In the genomic region with DNA sequence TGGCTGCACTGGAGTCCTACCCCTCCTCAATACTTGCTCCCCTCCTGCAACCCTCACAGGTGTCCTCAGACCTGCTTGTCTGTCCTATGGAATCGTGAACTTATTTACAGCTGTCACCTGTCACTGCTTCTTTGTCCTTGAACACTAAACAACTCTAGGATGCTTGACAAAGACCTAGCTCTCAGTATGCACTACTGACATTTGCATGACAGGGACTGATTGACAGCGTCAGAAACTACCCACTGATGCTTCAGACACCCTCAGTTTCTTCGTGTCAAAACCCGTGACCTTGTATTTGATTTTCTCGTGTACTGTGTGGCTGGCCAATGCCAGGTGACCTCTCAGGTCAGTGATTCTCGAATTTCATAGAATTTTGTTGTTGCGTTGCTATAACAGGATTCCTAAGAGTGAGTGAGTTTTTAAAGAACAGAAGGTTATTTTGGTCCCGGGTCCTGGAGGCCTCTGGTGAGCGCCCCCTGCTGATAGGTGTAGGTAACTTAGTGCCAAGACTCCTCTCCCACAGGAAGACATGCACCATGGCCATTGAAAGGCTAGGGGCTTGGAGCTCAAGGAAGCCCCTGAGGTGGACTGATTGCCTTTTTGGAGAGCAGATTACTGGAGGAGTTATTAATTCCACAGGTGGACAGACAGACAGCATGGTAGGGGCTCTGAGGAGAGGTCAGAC, we compare ENCODE assay signal across 9 mouse cellular contexts. TPM values are rescaled to one million over a fixed set of nuclear protein-coding genes. Genes with fewer than 3 reads are reported as not detected.
DNase-seq lines count a peak whose midpoint lies in the region; ATAC-seq and TF ChIP-seq lines count a peak whose summit lies in the region.
"Had no signal": no experiment of that assay in that cellular context is flagged by ENCODE, and none has a peak within 500 bp of the region (broad histone marks: within the 10 kb centered on the region; RNA-seq: fewer than 3 reads in every experiment).

No protein-coding gene starts in this region.

- no peak for TF ChIP-seq POLR2A in liver, adult 2 months (IDR thresholded peaks at IDR 0.05; ENCODE audit: extremely low read depth, insufficient read depth, low read length)
- TF ChIP-seq POLR2A in bone marrow, adult 2 months (IDR thresholded peaks at IDR 0.05; ENCODE audit: borderline replicate concordance, control insufficient read depth, low read depth, low read length): no peak

- H3K79me2 ChIP-seq in liver, adult 2 months (ENCODE audit: control insufficient read depth, insufficient read depth, low read length): no peaks in the 10 kb centered on the region

- H3K4me2 ChIP-seq in forebrain, postnatal 0 days (ENCODE audit: low read depth): no peak overlapping the region
- no peak overlapping the region for H3K4me2 ChIP-seq in forebrain, embryonic 15.5 days (replicated peaks)
- H3K4me2 ChIP-seq in liver, embryonic 12.5 days: no peak overlapping the region

- 81% methylated on average over 9 of the region's 9 CpGs for WGBS in forebrain, postnatal 0 days
- 81% methylated on average over 9 of the region's 9 CpGs for WGBS in forebrain, embryonic 15.5 days
- 24% methylated on average over 9 of the region's 9 CpGs for WGBS in liver, adult 2 months
- WGBS in liver, embryonic 12.5 days (ENCODE audit: insufficient replicate concordance): 59% methylated on average over 9 of the region's 9 CpGs
- 69% methylated on average over 9 of the region's 9 CpGs for WGBS in bone marrow, adult 2 months

- no peak overlapping the region for H3K9ac ChIP-seq in forebrain, postnatal 0 days
- no peak overlapping the region for H3K9ac ChIP-seq in forebrain, embryonic 15.5 days (replicated peaks)
- H3K9ac ChIP-seq in liver, adult 2 months (ENCODE audit: low read depth, low read length): no peak overlapping the region; the same call in 1 of the 2 replicates
- no peak overlapping the region for H3K9ac ChIP-seq in liver, embryonic 12.5 days

- no peaks in the 10 kb centered on the region for H3K36me3 ChIP-seq in forebrain, postnatal 0 days (ENCODE audit: insufficient read depth)
- no peaks in the 10 kb centered on the region for H3K36me3 ChIP-seq in forebrain, embryonic 15.5 days
- H3K36me3 ChIP-seq in liver, adult 2 months (ENCODE audit: control insufficient read depth, insufficient read depth, low read length): no peaks in the 10 kb centered on the region
- no peaks in the 10 kb centered on the region for H3K36me3 ChIP-seq in liver, embryonic 12.5 days

- ATAC-seq in forebrain, postnatal 0 days: no peak
- no peak for ATAC-seq in forebrain, embryonic 15.5 days (replicated peaks)
- ATAC-seq in liver, embryonic 12.5 days: no peak

- H3K9me3 ChIP-seq in forebrain, postnatal 0 days (ENCODE audit: low read length): no peaks in the 10 kb centered on the region
- no peaks in the 10 kb centered on the region for H3K9me3 ChIP-seq in forebrain, embryonic 15.5 days
- H3K9me3 ChIP-seq in liver, embryonic 12.5 days (replicated peaks): no peaks in the 10 kb centered on the region

- no peak overlapping the region for H3K27ac ChIP-seq in forebrain, postnatal 0 days (ENCODE audit: low read depth, low read length)
- H3K27ac ChIP-seq in forebrain, embryonic 15.5 days (replicated peaks): no peak overlapping the region
- peak overlapping the region; percentile 49; the same call in 1 of the 2 replicates for H3K27ac ChIP-seq in liver, adult 2 months (replicated peaks; ENCODE audit: insufficient read depth, low read depth, low read length)
- H3K27ac ChIP-seq in liver, embryonic 12.5 days: no peak overlapping the region
- no peak overlapping the region for H3K27ac ChIP-seq in bone marrow, adult 2 months (ENCODE audit: control insufficient read depth, insufficient read depth, low read depth, low read length, poor library complexity)

- DNase-seq in forebrain, postnatal 0 days: no peak
- DNase-seq in liver, adult 2 months (ENCODE audit: extremely low read depth, low read depth, low spot score): peak; percentile 27
- DNase-seq in testis, postnatal 10 days (ENCODE audit: low spot score): peak; percentile 65
- DNase-seq in cerebellum, postnatal 36 days: no peak
- no peak for DNase-seq in spleen, postnatal 4 days (ENCODE audit: low spot score in 2 of 2)

- 0 out of 2 replicates have a peak, but pooled peaks cover 3% of the 10 kb centered on the region for H3K4me1 ChIP-seq in forebrain, postnatal 0 days (ENCODE audit: insufficient read depth)
- peaks cover 7% of the 10 kb centered on the region for H3K4me1 ChIP-seq in forebrain, embryonic 15.5 days
- peaks cover 3% of the 10 kb centered on the region; the same call in 1 of the 2 replicates for H3K4me1 ChIP-seq in liver, adult 2 months (ENCODE audit: control insufficient read depth, insufficient read depth, low read length)
- peaks cover 11% of the 10 kb centered on the region for H3K4me1 ChIP-seq in liver, embryonic 12.5 days
- H3K4me1 ChIP-seq in bone marrow, adult 2 months (ENCODE audit: control insufficient read depth, insufficient read depth, low read length): no peaks in the 10 kb centered on the region

- no peak overlapping the region for H3K4me3 ChIP-seq in forebrain, postnatal 0 days (ENCODE audit: low read depth, low read length)
- no peak overlapping the region for H3K4me3 ChIP-seq in forebrain, embryonic 15.5 days
- no peak overlapping the region for H3K4me3 ChIP-seq in liver, adult 2 months (ENCODE audit: insufficient read depth, low read depth, low read length)
- no peak overlapping the region for H3K4me3 ChIP-seq in liver, embryonic 12.5 days
- no peak overlapping the region for H3K4me3 ChIP-seq in bone marrow, adult 2 months (replicated peaks; ENCODE audit: control insufficient read depth, low read depth, low read length)

- H3K27me3 ChIP-seq in forebrain, postnatal 0 days (ENCODE audit: insufficient read depth, low read length): no peaks in the 10 kb centered on the region
- H3K27me3 ChIP-seq in forebrain, embryonic 15.5 days: no peaks in the 10 kb centered on the region
- H3K27me3 ChIP-seq in liver, adult 2 months (ENCODE audit: control insufficient read depth, insufficient read depth, low read length): no peaks in the 10 kb centered on the region
- peaks cover 28% of the 10 kb centered on the region for H3K27me3 ChIP-seq in liver, embryonic 12.5 days (replicated peaks)

- TF ChIP-seq CTCF in forebrain, postnatal 0 days (IDR thresholded peaks at IDR 0.05; ENCODE audit: low read depth): 0 out of 2 replicates have a peak, but pooled peaks have one; percentile 11
- peak; percentile 66 for TF ChIP-seq CTCF in liver, adult 2 months (IDR thresholded peaks at IDR 0.05; ENCODE audit: low read depth, low read length)
- TF ChIP-seq CTCF in bone marrow, adult 2 months (IDR thresholded peaks at IDR 0.05; ENCODE audit: control insufficient read depth, insufficient read depth, low read length): peak; percentile 42; the same call in 1 of the 2 replicates

RNA-seq across cellular contexts. Expression of gene Slc45a1, which starts 8.1 kb away (rescaled TPM):
- 30.5 and 37.2 TPM in 2 replicates for total RNA-seq in forebrain, postnatal 0 days (2014; rRNA removed)
- polyA plus RNA-seq in forebrain, postnatal 0 days (2015; fragmentation: Nextera tagmentation; extraction: Ambion mirVana): 38.9 and 43.9 TPM in 2 replicates
- polyA plus RNA-seq in forebrain, embryonic 15.5 days (2015; fragmentation: Nextera tagmentation; extraction: Ambion mirVana): 16.7 and 19.0 TPM in 2 replicates
- total RNA-seq in liver, adult 2 months (2014; rRNA removed): not detected in 2 replicates
- polyA plus RNA-seq in liver, adult 2 months (2012; rRNA removed): not detected in 2 replicates
- 0.05 TPM in 1 of 2 replicates, not detected in the other for polyA plus RNA-seq in liver, embryonic 12.5 days (2016; fragmentation: Nextera tagmentation; extraction: Ambion mirVana)
- not detected in 2 replicates for polyA plus RNA-seq in bone marrow, adult 2 months (2011; ENCODE audit: insufficient read depth, insufficient read length, low replicate concordance, missing spikeins)
- polyA plus RNA-seq: liver, embryonic 16.5 days had no signal

Comparison
In these comparisons a context has a peak if more than half of its experiments do, and no peak if none do; other contexts are left out.
1. DNase-seq: peak in liver, adult 2 months (single experiment) and testis, postnatal 10 days (single experiment); none in forebrain, postnatal 0 days (single experiment), cerebellum, postnatal 36 days (0 of 2) and spleen, postnatal 4 days (0 of 2).
2. CTCF ChIP-seq: peak in every context shown above with its lines; median percentile 66 in liver, adult 2 months; 42 in bone marrow, adult 2 months; 11 in forebrain, postnatal 0 days.
3. RNA of gene Slc45a1, which starts 8.1 kb away (polyA plus RNA-seq): 38.9 to 43.9 TPM in forebrain, postnatal 0 days and 16.7 to 19.0 TPM in forebrain, embryonic 15.5 days; not detected in bone marrow, adult 2 months, not detected in liver, adult 2 months and 0.05 TPM in liver, embryonic 12.5 days; every median in the first group is over 10 times any median in the second.